In genomic region chr19:5401073-5401472, GRCm38 (mm10) we compare ENCODE assay signal across 18 mouse cellular contexts. TPM values are rescaled to one million over a fixed set of nuclear protein-coding genes. Genes with fewer than 3 reads are reported as not detected.
DNase-seq lines count a peak whose midpoint lies in the region; ATAC-seq and TF ChIP-seq lines count a peak whose summit lies in the region.
"Not testable (repeated sequence)": the region's sequence is repeated elsewhere in the genome, so short reads cannot be mapped to it uniquely, and the experiment has no call there.
"Had no signal": no experiment of that assay in that cellular context is flagged by ENCODE, and none has a peak within 500 bp of the region (broad histone marks: within the 10 kb centered on the region; RNA-seq: fewer than 3 reads in every experiment).

No protein-coding gene starts in this region.

- dilution Hi-C loops in CH12.LX (cut with MboI; ENCODE audit: extremely low pct_ligation_motif_present, extremely low pct_unique_long_range_greater_than_20kb, low sequenced_read_pairs): not testable (repeated sequence)

- H3K4me1 ChIP-seq in CH12.LX (ENCODE audit: control insufficient read depth in 1 of 2, insufficient read depth in 2 of 2): peaks cover 5 to 20% of the 10 kb centered on the region in 2 experiments; a peak in 3 of 4 replicates
- H3K4me1 ChIP-seq in MEL (ENCODE audit: control insufficient read depth in 1 of 2, insufficient read depth in 2 of 2, low read length in 2 of 2); embryonic facial prominence, embryonic 13.5 days; heart, embryonic 11.5 days (ENCODE audit: control insufficient read depth, insufficient read depth, low read length); heart, embryonic 14.5 days (ENCODE audit: control insufficient read depth in 2 of 2, insufficient read depth in 2 of 2, low read length in 2 of 2); limb, embryonic 13.5 days; neural tube, embryonic 13.5 days (replicated peaks): not testable (repeated sequence)
- H3K4me1 ChIP-seq in hindbrain, embryonic 10.5 days (replicated peaks): peaks cover 11% of the 10 kb centered on the region

- H3K27me3 ChIP-seq in CH12.LX (replicated peaks); MEL (ENCODE audit: control insufficient read depth in 1 of 2, insufficient read depth in 2 of 2, low read length in 2 of 2); embryonic facial prominence, embryonic 13.5 days; heart, embryonic 11.5 days (ENCODE audit: control insufficient read depth, insufficient read depth, low read length); heart, embryonic 14.5 days (ENCODE audit: control insufficient read depth, insufficient read depth, low read length); hindbrain, embryonic 10.5 days (ENCODE audit: insufficient read depth, poor library complexity, severe bottlenecking); limb, embryonic 13.5 days; neural tube, embryonic 13.5 days: not testable (repeated sequence)

- H3K9ac ChIP-seq in CH12.LX (ENCODE audit: insufficient read depth, low read depth); heart, embryonic 11.5 days (ENCODE audit: low read depth, low read length); heart, embryonic 14.5 days (ENCODE audit: low read length): not testable (repeated sequence)
- H3K9ac ChIP-seq in MEL (ENCODE audit: control insufficient read depth, low read depth, low read length, poor library complexity, severe bottlenecking): peak overlapping the region; percentile 42
- H3K9ac ChIP-seq in embryonic facial prominence, embryonic 13.5 days: peak overlapping the region; percentile 44; the same call in 1 of the 2 replicates
- 0 out of 2 replicates have a peak overlapping the region, but pooled peaks have one; percentile 25 for H3K9ac ChIP-seq in limb, embryonic 13.5 days
- H3K9ac ChIP-seq in neural tube, embryonic 13.5 days: 0 out of 2 replicates have a peak overlapping the region, but pooled peaks have one; percentile 2

- 66% methylated on average over 4 of the region's 4 CpGs for whole genome bisulfite sequencing in embryonic facial prominence, embryonic 13.5 days
- 58% methylated on average over 4 of the region's 4 CpGs for WGBS in heart, embryonic 11.5 days (ENCODE audit: insufficient replicate concordance)
- 54% methylated on average over 4 of the region's 4 CpGs for WGBS in heart, embryonic 14.5 days
- 72% methylated on average over 4 of the region's 4 CpGs for WGBS in hindbrain, embryonic 10.5 days
- WGBS in limb, embryonic 13.5 days: 74% methylated on average over 4 of the region's 4 CpGs
- 78% methylated on average over 4 of the region's 4 CpGs for WGBS in neural tube, embryonic 13.5 days

- not testable (repeated sequence) for ATAC-seq in embryonic facial prominence, embryonic 13.5 days (ENCODE audit: insufficient number of reproducible peaks, insufficient read depth, low FRiP score, low TSS enrichment, low read depth); heart, embryonic 11.5 days (replicated peaks; ENCODE audit: insufficient number of reproducible peaks, low FRiP score, low TSS enrichment); limb, embryonic 13.5 days (ENCODE audit: low FRiP score, low read depth); neural tube, embryonic 13.5 days (ENCODE audit: low read depth)
- 0 out of 2 replicates have a peak, but pooled peaks have one; percentile 23 for ATAC-seq in heart, embryonic 14.5 days (ENCODE audit: insufficient number of reproducible peaks, insufficient read depth, low FRiP score, low read depth)

- in situ Hi-C loops in CH12.LX (cut with MboI; ENCODE audit: low pct_ligation_motif_present, low pct_unique_long_range_greater_than_20kb, low sequenced_read_pairs): loop anchor here (5.0 kb wide), 1 partner anchor 64 kb away; the partner anchor contains the start of gene Catsper1

- not testable (repeated sequence) for H3K4me3 ChIP-seq in CH12.LX (replicated peaks in 1 of 3; ENCODE audit: low read depth in 2 of 3, low read length in 2 of 3, poor library complexity in 1 of 3); embryonic facial prominence, embryonic 13.5 days; heart, embryonic 11.5 days (ENCODE audit: low read depth, low read length); heart, embryonic 14.5 days (ENCODE audit: control insufficient read depth in 1 of 2, insufficient read depth in 1 of 2, low read depth in 1 of 2, low read length in 2 of 2); limb, embryonic 13.5 days; neural tube, embryonic 13.5 days
- H3K4me3 ChIP-seq in MEL (ENCODE audit: control insufficient read depth in 1 of 2, insufficient read depth in 1 of 2, low read depth in 2 of 2, low read length in 2 of 2): peak overlapping the region in 1 of 2 experiments; percentile 4; a peak in 2 of 4 replicates
- H3K4me3 ChIP-seq in hindbrain, embryonic 10.5 days: 0 out of 2 replicates have a peak overlapping the region, but pooled peaks have one; percentile 16

- not testable (repeated sequence) for H3K4me2 ChIP-seq in CH12.LX (ENCODE audit: insufficient read depth, low read depth, poor library complexity, severe bottlenecking); embryonic facial prominence, embryonic 13.5 days; heart, embryonic 11.5 days; heart, embryonic 14.5 days (ENCODE audit: low read length); limb, embryonic 13.5 days (replicated peaks); neural tube, embryonic 13.5 days

- not testable (repeated sequence) for H3K9me3 ChIP-seq in CH12.LX (replicated peaks; ENCODE audit: low read length); MEL (replicated peaks; ENCODE audit: insufficient read depth, low read length); embryonic facial prominence, embryonic 13.5 days; heart, embryonic 11.5 days (replicated peaks; ENCODE audit: control insufficient read depth, low read length); heart, embryonic 14.5 days (ENCODE audit: control insufficient read depth, low read length); hindbrain, embryonic 10.5 days; limb, embryonic 13.5 days; neural tube, embryonic 13.5 days

- not testable (repeated sequence) for H3K36me3 ChIP-seq in CH12.LX (replicated peaks in 1 of 2; ENCODE audit: control insufficient read depth in 1 of 2, insufficient read depth in 1 of 2, low read length in 1 of 2); MEL (ENCODE audit: control insufficient read depth in 1 of 2, insufficient read depth in 2 of 2, low read length in 2 of 2); embryonic facial prominence, embryonic 13.5 days; heart, embryonic 11.5 days (ENCODE audit: control insufficient read depth, insufficient read depth, low read length); heart, embryonic 14.5 days (ENCODE audit: control insufficient read depth, insufficient read depth, low read length); hindbrain, embryonic 10.5 days; limb, embryonic 13.5 days; neural tube, embryonic 13.5 days

- H3K79me2 ChIP-seq in CH12.LX (replicated peaks; ENCODE audit: control insufficient read depth, extremely low read depth, insufficient read depth, poor library complexity, severe bottlenecking); MEL (ENCODE audit: control insufficient read depth, insufficient read depth, low read length, poor library complexity): not testable (repeated sequence)

- not testable (repeated sequence) for TF ChIP-seq CTCF in CH12.LX (conservative IDR thresholded peaks at IDR 0.05 in 1 of 2, IDR thresholded peaks at IDR 0.05 in 1 of 2; ENCODE audit: low read depth in 2 of 2, low read length in 2 of 2); MEL (IDR thresholded peaks at IDR 0.05 in 2 of 3, conservative IDR thresholded peaks at IDR 0.05 in 1 of 3; ENCODE audit: control insufficient read depth in 1 of 3, insufficient read depth in 1 of 3, low read depth in 2 of 3, low read length in 3 of 3, poor library complexity in 1 of 3, severe bottlenecking in 1 of 3)

- not testable (repeated sequence) for TF ChIP-seq POLR2A in CH12.LX (IDR thresholded peaks at IDR 0.05; ENCODE audit: low read depth, low read length); MEL (IDR thresholded peaks at IDR 0.05; ENCODE audit: control insufficient read depth in 1 of 2, insufficient read depth in 1 of 2, low read depth in 1 of 2, low read length in 2 of 2, poor library complexity in 1 of 2)

- DNase-seq in CH12.LX (ENCODE audit: extremely low read depth); hindbrain, embryonic 10.5 days (ENCODE audit: low spot score): not testable (repeated sequence)
- peak; percentile 67 for DNase-seq in MEL (ENCODE audit: low read depth, low spot score)

- TF ChIP-seq EP300 in CH12.LX (IDR thresholded peaks at IDR 0.05; ENCODE audit: low read length); MEL (IDR thresholded peaks at IDR 0.05; ENCODE audit: low read depth in 1 of 2, low read length in 2 of 2): not testable (repeated sequence)

- not testable (repeated sequence) for H3K27ac ChIP-seq in CH12.LX (ENCODE audit: insufficient read depth, low read depth); MEL (ENCODE audit: control insufficient read depth, low read depth, low read length); embryonic facial prominence, embryonic 13.5 days; hindbrain, embryonic 10.5 days; limb, embryonic 13.5 days; neural tube, embryonic 13.5 days (replicated peaks)
- H3K27ac ChIP-seq in heart, embryonic 11.5 days (ENCODE audit: low read depth, low read length): 0 out of 2 replicates have a peak overlapping the region, but pooled peaks have one; percentile 3
- 0 out of 4 replicates have a peak overlapping the region, but pooled peaks of 1 of the 2 experiments have one; percentile 8 for H3K27ac ChIP-seq in heart, embryonic 14.5 days (replicated peaks in 1 of 2; ENCODE audit: control insufficient read depth in 1 of 2, insufficient read depth in 1 of 2, low read depth in 2 of 2, low read length in 2 of 2)

- not testable (repeated sequence) for TF ChIP-seq RAD21 in CH12.LX (IDR thresholded peaks at IDR 0.05; ENCODE audit: low read depth, low read length); MEL (IDR thresholded peaks at IDR 0.05; ENCODE audit: low read depth, low read length)

RNA-seq across cellular contexts. Expression of gene Tsga10ip, which starts 1.3 kb away (rescaled TPM):
- total RNA-seq in CH12.LX (2012; rRNA removed) (0.80 and 0.89 TPM in 2 replicates), CH12.LX (2014; rRNA removed) (0.14 TPM in 1 of 2 replicates, not detected in the other), MEL (2012; rRNA removed) (0.54 and 0.72 TPM in 2 replicates)
- polyA plus RNA-seq in CH12.LX (2012; ENCODE audit: insufficient read length, low read depth) (0.87 and 1.0 TPM in 2 replicates), MEL (2012; ENCODE audit: insufficient read depth in 1 of 2, insufficient read length in 2 of 2, low read depth in 1 of 2, low replicate concordance in 2 of 2, missing spikeins in 1 of 2) (1 to 10 TPM in 1 of 2 experiments, not detected in 1; 4.5 TPM)
- polyA plus RNA-seq in embryonic facial prominence, embryonic 13.5 days (2015; fragmentation: Nextera tagmentation; extraction: Ambion mirVana): not detected in 2 replicates
- 0.87 and 1.7 TPM in 2 replicates for polyA plus RNA-seq in heart, embryonic 11.5 days (2014; fragmentation: Nextera tagmentation; extraction: Ambion mirVana)
- 1.6 and 3.0 TPM in 2 replicates for polyA plus RNA-seq in heart, embryonic 14.5 days (2014; fragmentation: Nextera tagmentation; extraction: Ambion mirVana)
- polyA plus RNA-seq in hindbrain, embryonic 10.5 days (2016; fragmentation: Nextera tagmentation; extraction: Ambion mirVana): 0.44 and 0.58 TPM in 2 replicates
- polyA plus RNA-seq in limb, embryonic 13.5 days (2015; fragmentation: Nextera tagmentation; extraction: Ambion mirVana): 0.15 and 0.31 TPM in 2 replicates
- 0.20 TPM in 1 of 2 replicates, not detected in the other for polyA plus RNA-seq in neural tube, embryonic 13.5 days (2015; fragmentation: Nextera tagmentation; extraction: Ambion mirVana)
- total RNA-seq: adrenal gland, postnatal 25 days; granulocyte monocyte progenitor cell, adult 5-6 weeks; heart, postnatal 10 days; hindbrain, postnatal 0 days had no signal
- polyA plus RNA-seq: activated CD4-positive, CD25-positive, alpha-beta regulatory T cell, adult 4 months; cortical plate, adult 2 months; forebrain, embryonic 10.5 days; forebrain, embryonic 16.5 days; hindbrain, embryonic 14.5 days; hindbrain, postnatal 0 days; inflammation-experienced regulatory T-cells, adult 6 months had no signal

RNA-seq across cellular contexts. Expression of gene Sart1, which starts 12.6 kb away (rescaled TPM):
- total RNA-seq in CH12.LX (2012; rRNA removed) (78.3 and 85.8 TPM in 2 replicates), CH12.LX (2014; rRNA removed) (46.7 and 47.7 TPM in 2 replicates), MEL (2012; rRNA removed) (114 and 117 TPM in 2 replicates)
- polyA plus RNA-seq in CH12.LX (2012; ENCODE audit: insufficient read length, low read depth) (104 and 132 TPM in 2 replicates), MEL (2012; ENCODE audit: insufficient read depth in 1 of 2, insufficient read length in 2 of 2, low read depth in 1 of 2, low replicate concordance in 2 of 2, missing spikeins in 1 of 2) (100 to 1,000 TPM in 1 of 2 experiments, not detected in 1; 141 TPM)
- polyA plus RNA-seq in embryonic facial prominence, embryonic 13.5 days (2015; fragmentation: Nextera tagmentation; extraction: Ambion mirVana): 83.9 and 87.7 TPM in 2 replicates
- 39.0 and 44.5 TPM in 2 replicates for polyA plus RNA-seq in heart, embryonic 11.5 days (2014; fragmentation: Nextera tagmentation; extraction: Ambion mirVana)
- 39.5 and 39.6 TPM in 2 replicates for polyA plus RNA-seq in heart, embryonic 14.5 days (2014; fragmentation: Nextera tagmentation; extraction: Ambion mirVana)
- 82.7 and 93.2 TPM in 2 replicates for polyA plus RNA-seq in hindbrain, embryonic 10.5 days (2016; fragmentation: Nextera tagmentation; extraction: Ambion mirVana)
- 81.8 and 84.8 TPM in 2 replicates for polyA plus RNA-seq in limb, embryonic 13.5 days (2015; fragmentation: Nextera tagmentation; extraction: Ambion mirVana)
- polyA plus RNA-seq in neural tube, embryonic 13.5 days (2015; fragmentation: Nextera tagmentation; extraction: Ambion mirVana): 72.2 and 74.8 TPM in 2 replicates

RNA-seq across cellular contexts. Expression of gene Drap1, which starts 23.7 kb away (rescaled TPM):
- total RNA-seq in CH12.LX (2012; rRNA removed): 142 and 143 TPM in 2 replicates
- 73.3 and 86.7 TPM in 2 replicates for total RNA-seq in CH12.LX (2014; rRNA removed)
- polyA plus RNA-seq in CH12.LX (2012; ENCODE audit: insufficient read length, low read depth): 180 and 215 TPM in 2 replicates
- 160 and 183 TPM in 2 replicates for total RNA-seq in MEL (2012; rRNA removed)
- 100 to 1,000 TPM in 1 of 2 experiments, not detected in 1; 307 TPM for polyA plus RNA-seq in MEL (2012; ENCODE audit: insufficient read depth in 1 of 2, insufficient read length in 2 of 2, low read depth in 1 of 2, low replicate concordance in 2 of 2, missing spikeins in 1 of 2)
- polyA plus RNA-seq in embryonic facial prominence, embryonic 13.5 days (2015; fragmentation: Nextera tagmentation; extraction: Ambion mirVana): 278 and 306 TPM in 2 replicates
- polyA plus RNA-seq in heart, embryonic 11.5 days (2014; fragmentation: Nextera tagmentation; extraction: Ambion mirVana): 138 and 150 TPM in 2 replicates
- polyA plus RNA-seq in heart, embryonic 14.5 days (2014; fragmentation: Nextera tagmentation; extraction: Ambion mirVana): 154 and 178 TPM in 2 replicates
- 223 and 271 TPM in 2 replicates for polyA plus RNA-seq in hindbrain, embryonic 10.5 days (2016; fragmentation: Nextera tagmentation; extraction: Ambion mirVana)
- 301 and 336 TPM in 2 replicates for polyA plus RNA-seq in limb, embryonic 13.5 days (2015; fragmentation: Nextera tagmentation; extraction: Ambion mirVana)
- 318 and 326 TPM in 2 replicates for polyA plus RNA-seq in neural tube, embryonic 13.5 days (2015; fragmentation: Nextera tagmentation; extraction: Ambion mirVana)

RNA-seq across cellular contexts. Expression of gene AI837181, which starts 23.9 kb away (rescaled TPM):
- 8.6 and 9.8 TPM in 2 replicates for total RNA-seq in CH12.LX (2012; rRNA removed)
- total RNA-seq in CH12.LX (2014; rRNA removed): 19.3 and 22.0 TPM in 2 replicates
- polyA plus RNA-seq in CH12.LX (2012; ENCODE audit: insufficient read length, low read depth): 20.7 and 25.1 TPM in 2 replicates
- total RNA-seq in MEL (2012; rRNA removed): 8.4 and 8.9 TPM in 2 replicates
- polyA plus RNA-seq in MEL (2012; ENCODE audit: insufficient read depth in 1 of 2, insufficient read length in 2 of 2, low read depth in 1 of 2, low replicate concordance in 2 of 2, missing spikeins in 1 of 2): 10 to 100 TPM in 1 of 2 experiments, not detected in 1; 41.3 TPM
- 67.3 and 67.7 TPM in 2 replicates for polyA plus RNA-seq in embryonic facial prominence, embryonic 13.5 days (2015; fragmentation: Nextera tagmentation; extraction: Ambion mirVana)
- polyA plus RNA-seq in heart, embryonic 11.5 days (2014; fragmentation: Nextera tagmentation; extraction: Ambion mirVana): 23.8 and 27.4 TPM in 2 replicates
- 23.7 and 35.0 TPM in 2 replicates for polyA plus RNA-seq in heart, embryonic 14.5 days (2014; fragmentation: Nextera tagmentation; extraction: Ambion mirVana)
- polyA plus RNA-seq in hindbrain, embryonic 10.5 days (2016; fragmentation: Nextera tagmentation; extraction: Ambion mirVana): 53.8 and 63.9 TPM in 2 replicates
- 74.6 and 77.9 TPM in 2 replicates for polyA plus RNA-seq in limb, embryonic 13.5 days (2015; fragmentation: Nextera tagmentation; extraction: Ambion mirVana)
- polyA plus RNA-seq in neural tube, embryonic 13.5 days (2015; fragmentation: Nextera tagmentation; extraction: Ambion mirVana): 69.5 and 75.5 TPM in 2 replicates

RNA-seq across cellular contexts. Expression of gene Banf1, which starts 34.1 kb away (rescaled TPM):
- total RNA-seq in CH12.LX (2012; rRNA removed) (161 and 176 TPM in 2 replicates), CH12.LX (2014; rRNA removed) (212 and 273 TPM in 2 replicates), MEL (2012; rRNA removed) (207 and 211 TPM in 2 replicates)
- polyA plus RNA-seq in CH12.LX (2012; ENCODE audit: insufficient read length, low read depth) (450 and 496 TPM in 2 replicates), MEL (2012; ENCODE audit: insufficient read depth in 1 of 2, insufficient read length in 2 of 2, low read depth in 1 of 2, low replicate concordance in 2 of 2, missing spikeins in 1 of 2) (1,000 to 10,000 TPM in 1 of 2 experiments, 100 to 1,000 TPM in 1; 644 to 1,168 TPM)
- polyA plus RNA-seq in embryonic facial prominence, embryonic 13.5 days (2015; fragmentation: Nextera tagmentation; extraction: Ambion mirVana): 423 and 434 TPM in 2 replicates
- polyA plus RNA-seq in heart, embryonic 11.5 days (2014; fragmentation: Nextera tagmentation; extraction: Ambion mirVana): 443 and 453 TPM in 2 replicates
- 453 and 486 TPM in 2 replicates for polyA plus RNA-seq in heart, embryonic 14.5 days (2014; fragmentation: Nextera tagmentation; extraction: Ambion mirVana)
- polyA plus RNA-seq in hindbrain, embryonic 10.5 days (2016; fragmentation: Nextera tagmentation; extraction: Ambion mirVana): 539 and 565 TPM in 2 replicates
- polyA plus RNA-seq in limb, embryonic 13.5 days (2015; fragmentation: Nextera tagmentation; extraction: Ambion mirVana): 442 and 445 TPM in 2 replicates
- polyA plus RNA-seq in neural tube, embryonic 13.5 days (2015; fragmentation: Nextera tagmentation; extraction: Ambion mirVana): 311 and 317 TPM in 2 replicates
